Mouse (Mus musculus) neural tube, embryonic 11.5 days (tissue): ENCODE measurements around the gene Sestd1. TPM values are rescaled to one million over a fixed set of nuclear protein-coding genes. Genes with fewer than 3 reads are reported as not detected.

Experiments used
- ATAC-seq: fragments of 200-750 bp; cut with Nextera tagmentation; 2 replicates; pipeline ENCODE4 v1.8.0; 2017; ENCODE audit warnings: moderate number of reproducible peaks, mild to moderate bottlenecking, moderate TSS enrichment, moderate library complexity; ENCODE audit not compliant: insufficient read depth, low FRiP score, low TSS enrichment
- DNase-seq: peaks from one replicate; pipeline ENCODE4 v3.0.0-alpha.2; 2015; ENCODE audit warnings: low spot score
- H3K27ac ChIP-seq: fragments of 300-500 bp; sonication (generic); 2 replicates; pipeline ENCODE4 v1.5.1; 2014; ENCODE audit warnings: low read depth, mild to moderate bottlenecking, low read length
- H3K27me3 ChIP-seq: fragments of 300-500 bp; sonication (generic); 2 replicates; pipeline ENCODE4 v1.6.1; 2014; ENCODE audit warnings: mild to moderate bottlenecking, low read length, mixed read lengths; ENCODE audit not compliant: control insufficient read depth, insufficient read depth
- H3K36me3 ChIP-seq: fragments of 300-500 bp; sonication (generic); 2 replicates; pipeline ENCODE4 v1.6.1; 2014; ENCODE audit warnings: mild to moderate bottlenecking, low read length, moderate library complexity, mixed read lengths; ENCODE audit not compliant: control insufficient read depth, insufficient read depth
- H3K4me1 ChIP-seq: fragments of 300-500 bp; sonication (generic); 2 replicates; pipeline ENCODE4 v1.6.1; 2014; ENCODE audit warnings: low read length, mixed read lengths; ENCODE audit not compliant: control insufficient read depth, insufficient read depth
- H3K4me2 ChIP-seq: fragments of 300-500 bp; sonication (generic); 2 replicates; pipeline ENCODE4 v1.6.1; 2014; ENCODE audit warnings: low read depth, mild to moderate bottlenecking, moderate library complexity
- H3K4me3 ChIP-seq: fragments of 300-500 bp; sonication (generic); 2 replicates; pipeline ENCODE4 v1.5.1; 2014; ENCODE audit warnings: low read depth, low read length
- H3K9ac ChIP-seq: fragments of 300-500 bp; sonication (generic); 2 replicates; pipeline ENCODE4 v1.6.1; 2014; ENCODE audit warnings: mild to moderate bottlenecking, low read length
- H3K9me3 ChIP-seq: fragments of 300-500 bp; sonication (generic); 2 replicates; pipeline ENCODE4 v1.6.1; 2016; ENCODE audit warnings: low read length; ENCODE audit not compliant: control insufficient read depth
- WGBS: fragments of 180-500 bp; shearing (Covaris S2); extraction: QIAGEN DNeasy Blood & Tissue Kit; methylation state at CpG from one replicate; pipeline ENCODE4 v1.1.7; 2014; 5-methylcytosine and 5-hydroxymethylcytosine counted together
- polyA plus RNA-seq: library from polyadenylated mRNA; unstranded; fragments of >200 nt; fragmentation: Nextera tagmentation; extraction: Ambion mirVana; gene quantifications from 2 replicates; pipeline ENCODE4 v1.2.1, GENCODE M21; 2014

Sestd1 gene
- polyA plus RNA-seq, 1 experiment from 2014 or later: 31.3 TPM

DNA sequence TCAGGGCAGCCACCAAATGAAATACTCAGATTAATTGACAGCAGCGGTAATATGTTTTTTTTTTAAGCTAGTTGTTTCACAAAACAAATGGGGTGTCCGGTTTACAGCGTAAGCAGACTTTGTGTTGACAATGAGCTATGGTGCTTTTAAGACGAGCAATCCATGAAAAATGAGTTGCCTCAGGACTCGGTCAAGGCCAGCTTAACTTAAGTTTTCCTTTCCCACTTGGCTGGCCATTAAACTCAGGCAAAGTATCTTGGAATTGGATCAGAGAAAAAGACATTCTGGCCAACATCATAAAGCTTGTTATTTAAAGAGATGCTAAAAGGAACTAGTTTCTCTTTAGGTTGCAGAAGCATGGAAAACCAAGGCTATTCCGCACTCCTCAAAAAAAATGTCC is 136.9 kb downstream of the Sestd1 start:
- H3K4me2 ChIP-seq: no peak overlapping the region
- 69% methylated on average over 6 of the region's 6 CpGs for WGBS
- no peaks in the 10 kb centered on the region for H3K9me3 ChIP-seq
- no peak for ATAC-seq
- no peak overlapping the region for H3K27ac ChIP-seq
- H3K27me3 ChIP-seq: no peaks in the 10 kb centered on the region
- no peaks in the 10 kb centered on the region for H3K36me3 ChIP-seq
- no peak for DNase-seq
- no peak overlapping the region for H3K9ac ChIP-seq
- no peak overlapping the region for H3K4me3 ChIP-seq
- H3K4me1 ChIP-seq: no peaks in the 10 kb centered on the region

DNA sequence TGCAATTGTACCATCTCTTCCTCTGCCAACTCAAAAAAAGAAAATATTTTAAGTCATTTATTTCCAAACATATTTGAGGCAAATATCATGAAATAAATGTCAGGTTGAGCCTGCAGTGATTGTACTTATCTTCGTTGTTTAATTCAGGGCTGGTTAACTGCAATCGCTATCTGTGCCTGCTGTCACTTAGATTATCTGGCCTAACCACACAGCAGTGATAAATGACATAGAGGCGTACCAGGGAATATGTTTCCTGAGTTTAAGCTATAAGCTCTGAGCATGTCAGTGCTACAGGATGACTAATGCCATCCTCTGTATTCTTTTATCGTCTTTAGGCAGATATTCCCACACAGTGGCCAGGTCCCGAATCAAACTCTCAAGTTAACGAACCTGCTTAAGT is 141.5 kb downstream of the Sestd1 start:
- Histone ChIP-seq H3K36me3 (no peaks in the 10 kb centered on the region), H3K9ac (no peak overlapping the region), H3K9me3 (no peaks in the 10 kb centered on the region), H3K4me3 (no peak overlapping the region), H3K27ac (no peak overlapping the region), H3K27me3 (no peaks in the 10 kb centered on the region), H3K4me2 (no peak overlapping the region), H3K4me1 (no peaks in the 10 kb centered on the region)
- ATAC-seq (no peak), DNase-seq (no peak)
- WGBS: 90% methylated on average over 6 of the region's 6 CpGs

DNA sequence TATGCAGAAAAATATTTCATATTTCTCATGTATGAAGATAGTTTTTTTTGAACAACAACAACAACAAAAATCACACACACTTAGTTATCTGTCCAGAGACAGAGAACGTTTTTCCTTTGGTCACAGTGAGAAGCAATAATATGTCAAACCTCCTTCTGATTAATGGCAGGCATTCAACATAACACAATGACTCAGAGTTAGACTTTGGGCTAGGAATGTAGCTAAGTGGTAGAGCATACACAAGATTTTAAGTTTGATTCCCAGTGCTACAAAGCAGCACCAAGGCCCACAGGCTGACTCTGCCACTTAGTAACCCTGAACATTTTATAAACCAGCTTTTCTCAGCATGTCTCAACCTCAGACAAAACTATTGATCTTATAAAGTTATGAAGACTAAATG is 145.5 kb downstream of the Sestd1 start:
- Histone ChIP-seq H3K27me3 (no peaks in the 10 kb centered on the region), H3K36me3 (no peaks in the 10 kb centered on the region), H3K9me3 (no peaks in the 10 kb centered on the region), H3K27ac (no peak overlapping the region), H3K9ac (no peak overlapping the region), H3K4me1 (no peaks in the 10 kb centered on the region), H3K4me2 (no peak overlapping the region), H3K4me3 (no peak overlapping the region)
- 31% methylated on average over 1 of the region's 1 CpGs for WGBS
- ATAC-seq (no peak), DNase-seq (no peak)

DNA sequence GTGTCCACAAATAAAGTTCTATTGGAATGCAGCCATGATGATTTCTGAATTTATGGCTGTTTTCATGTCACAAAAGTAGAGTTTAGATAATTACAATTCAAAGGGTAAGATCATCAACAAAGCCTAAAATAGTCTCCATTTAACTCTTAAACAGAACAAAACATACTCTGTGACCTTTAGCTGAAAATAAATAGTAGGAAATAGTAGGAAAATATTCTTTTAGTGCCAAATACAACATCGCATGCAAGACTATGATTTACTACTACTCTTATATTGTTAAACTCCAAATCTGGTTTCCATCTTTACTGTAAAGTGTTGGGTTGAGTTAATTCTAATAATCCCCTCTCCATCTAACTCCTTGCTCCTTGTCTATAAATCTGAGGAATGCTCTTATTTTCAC is 147.0 kb downstream of the Sestd1 start:
- Histone ChIP-seq H3K36me3 (no peaks in the 10 kb centered on the region), H3K4me3 (no peak overlapping the region), H3K9ac (no peak overlapping the region), H3K27ac (no peak overlapping the region), H3K4me2 (no peak overlapping the region), H3K9me3 (no peaks in the 10 kb centered on the region), H3K27me3 (no peaks in the 10 kb centered on the region), H3K4me1 (no peaks in the 10 kb centered on the region)
- whole genome bisulfite sequencing: 96% methylated on average over 1 of the region's 1 CpGs
- DNase-seq (no peak), ATAC-seq (no peak)

Other genes with a start within 250 kb of the Sestd1 start
- 5.3 and 6.4 TPM in 2 replicates for gene Ccdc141, start 110.0 kb downstream of the Sestd1 start, polyA plus RNA-seq